Mouse (Mus musculus): ENCODE measurements at regions not wholly inside any gene's neighbourhood (a gene's known extent, or its start where the extent isn't known, plus 50 kb on each side); places are given as distances from the start of the nearest gene placed in this dataset.

DNA sequence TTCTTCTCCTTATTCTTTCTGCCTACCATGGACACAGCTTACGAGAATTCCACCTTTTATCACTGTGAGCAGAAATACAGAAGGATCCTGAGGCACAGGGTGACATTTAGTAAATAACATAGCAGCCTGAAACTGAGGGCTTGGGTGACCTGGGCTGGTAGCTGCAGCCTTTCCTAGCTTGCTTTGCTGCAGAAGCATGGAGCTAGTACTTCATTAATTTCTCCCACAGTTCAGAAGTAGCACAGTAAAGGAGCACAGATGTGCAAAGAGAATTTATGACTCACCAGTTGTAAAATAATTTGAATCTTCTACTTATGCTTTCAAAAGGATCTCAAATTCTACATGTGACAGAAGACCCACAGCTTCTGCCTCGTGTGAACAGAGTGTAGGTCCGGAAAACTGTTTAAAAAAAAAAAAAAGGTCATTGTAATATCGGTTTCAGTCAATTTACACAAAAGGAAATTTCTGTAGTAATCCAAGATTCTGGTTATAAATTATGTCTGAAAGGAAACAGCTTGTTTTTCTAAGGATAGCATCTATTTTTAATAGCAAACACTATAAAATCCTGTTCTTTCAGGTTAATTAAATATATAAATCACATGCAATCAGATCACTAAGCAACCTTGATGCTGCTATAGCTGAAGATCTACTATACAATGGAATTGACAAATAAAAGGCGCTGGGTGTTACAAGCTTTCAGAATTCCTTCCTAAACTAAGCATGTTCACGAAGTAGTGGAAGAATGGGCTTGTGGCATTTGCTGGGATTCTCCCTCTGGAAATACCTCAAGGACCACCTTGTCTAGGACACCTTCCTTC is 64.0 kb upstream of the Mef2c start:
- Histone ChIP-seq H3K36me3 (ENCODE audit: insufficient read depth, low read length) (no peaks in the 10 kb centered on the region), H3K4me1 (replicated peaks; ENCODE audit: insufficient read depth, low read length) (no peaks in the 10 kb centered on the region), H3K9me3 (replicated peaks; ENCODE audit: low read length) (no peaks in the 10 kb centered on the region), H3K4me2 (ENCODE audit: low read length) (no peak overlapping the region), H3K27ac (no peak overlapping the region), H3K4me3 (replicated peaks; ENCODE audit: low read depth, low read length) (no peak overlapping the region), H3K9ac (ENCODE audit: low read depth, low read length) (no peak overlapping the region), H3K27me3 (ENCODE audit: insufficient read depth, low read length) (no peaks in the 10 kb centered on the region)
- DNase-seq (ENCODE audit: low spot score) (peak; percentile 68), ATAC-seq (replicated peaks; ENCODE audit: low FRiP score, low read depth) (no peak)
- TF ChIP-seq CTCF (IDR thresholded peaks at IDR 0.05; ENCODE audit: low read depth), result no peak
- 25% methylated on average over 6 of the region's 6 CpGs for WGBS

DNA sequence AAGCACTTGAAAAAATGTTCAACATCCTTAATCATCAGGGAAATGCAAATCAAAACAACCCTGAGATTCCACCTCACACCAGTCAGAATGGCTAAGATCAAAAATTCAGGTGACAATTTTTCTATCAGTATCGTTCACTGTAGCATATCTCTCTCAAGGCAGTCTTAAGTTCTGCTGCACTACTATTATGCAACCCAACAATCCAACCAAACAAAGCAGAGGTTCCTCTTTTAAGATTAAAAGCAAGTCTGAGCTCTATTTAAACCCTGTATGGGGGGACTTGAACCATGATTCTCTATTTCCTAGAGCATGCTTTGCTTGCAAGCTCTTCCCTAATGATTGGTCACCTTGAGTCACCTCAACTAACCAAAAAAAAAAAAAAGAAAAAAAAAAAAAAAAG is 59.6 kb upstream of the Mef2c start:
- H3K4me1 ChIP-seq (replicated peaks; ENCODE audit: insufficient read depth, low read length), result no peaks in the 10 kb centered on the region
- no peaks in the 10 kb centered on the region for H3K27me3 ChIP-seq (ENCODE audit: insufficient read depth, low read length)
- no peak overlapping the region for H3K9ac ChIP-seq (ENCODE audit: low read depth, low read length)
- H3K4me2 ChIP-seq (ENCODE audit: low read length), result no peak overlapping the region
- ATAC-seq (replicated peaks; ENCODE audit: low FRiP score, low read depth) (no peak), DNase-seq (ENCODE audit: low spot score) (no peak)
- no peak overlapping the region for H3K27ac ChIP-seq
- 94% methylated on average over 1 of the region's 1 CpGs for WGBS
- no peak overlapping the region for H3K4me3 ChIP-seq (replicated peaks; ENCODE audit: low read depth, low read length)
- H3K9me3 ChIP-seq (replicated peaks; ENCODE audit: low read length), result no peaks in the 10 kb centered on the region
- TF ChIP-seq CTCF (IDR thresholded peaks at IDR 0.05; ENCODE audit: low read depth), result no peak
- no peaks in the 10 kb centered on the region for H3K36me3 ChIP-seq (ENCODE audit: insufficient read depth, low read length)

DNA sequence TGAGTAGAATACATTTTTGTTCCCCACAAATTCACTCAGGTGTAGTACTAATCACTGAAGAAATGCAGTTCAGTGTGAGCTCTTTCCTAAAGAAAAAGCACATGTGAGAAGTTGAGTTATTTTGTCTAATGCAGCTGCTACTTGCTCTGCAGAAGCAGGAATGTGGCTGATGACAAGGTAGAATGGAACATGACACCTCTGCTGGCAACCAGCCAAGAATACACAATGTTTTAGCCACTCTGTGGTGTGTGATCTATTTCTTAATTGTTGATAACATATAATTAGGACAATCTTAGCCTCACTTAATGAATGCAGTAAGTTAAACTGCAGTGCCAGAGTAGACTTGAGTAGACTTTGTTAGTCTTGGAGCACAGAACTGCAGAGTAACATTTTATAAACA is 53.0 kb upstream of the Mef2c start:
- Histone ChIP-seq H3K4me3 (replicated peaks; ENCODE audit: low read depth, low read length) (no peak overlapping the region), H3K27ac (no peak overlapping the region), H3K4me2 (ENCODE audit: low read length) (no peak overlapping the region), H3K36me3 (ENCODE audit: insufficient read depth, low read length) (no peaks in the 10 kb centered on the region), H3K9me3 (replicated peaks; ENCODE audit: low read length) (no peaks in the 10 kb centered on the region), H3K9ac (ENCODE audit: low read depth, low read length) (no peak overlapping the region), H3K27me3 (ENCODE audit: insufficient read depth, low read length) (no peaks in the 10 kb centered on the region), H3K4me1 (replicated peaks; ENCODE audit: insufficient read depth, low read length) (no peaks in the 10 kb centered on the region)
- TF ChIP-seq CTCF (IDR thresholded peaks at IDR 0.05; ENCODE audit: low read depth), result no peak
- DNase-seq (ENCODE audit: low spot score) (peak; percentile 10), ATAC-seq (replicated peaks; ENCODE audit: low FRiP score, low read depth) (no peak)

GRCm38 (mm10) chr13:83452987-83453386 is 50.8 kb upstream of the Mef2c start:
- TF ChIP-seq CTCF (IDR thresholded peaks at IDR 0.05; ENCODE audit: low read depth), result no peak
- DNase-seq (ENCODE audit: low spot score), result no peak
- Histone ChIP-seq H3K9ac (ENCODE audit: low read depth, low read length) (no peak overlapping the region), H3K4me2 (ENCODE audit: low read length) (no peak overlapping the region), H3K9me3 (replicated peaks; ENCODE audit: low read length) (no peaks in the 10 kb centered on the region), H3K4me3 (replicated peaks; ENCODE audit: low read depth, low read length) (no peak overlapping the region), H3K27ac (no peak overlapping the region), H3K36me3 (ENCODE audit: insufficient read depth, low read length) (no peaks in the 10 kb centered on the region), H3K4me1 (replicated peaks; ENCODE audit: insufficient read depth, low read length) (no peaks in the 10 kb centered on the region), H3K27me3 (ENCODE audit: insufficient read depth, low read length) (no peaks in the 10 kb centered on the region)
- WGBS, result 89% methylated on average over 4 of the region's 4 CpGs
- ATAC-seq (replicated peaks; ENCODE audit: low FRiP score, low read depth), result no peak

All from kidney, postnatal 0 days (tissue).